Mouse (Mus musculus) WW6 (cell line): ENCODE results near the gene Tas2r140.

Experiments used
- DNase-seq: peaks from one replicate; pipeline ENCODE4 v3.0.0-alpha.2; 2013; ENCODE audit warnings: low read depth, low spot score

Tas2r140 gene

DNA sequence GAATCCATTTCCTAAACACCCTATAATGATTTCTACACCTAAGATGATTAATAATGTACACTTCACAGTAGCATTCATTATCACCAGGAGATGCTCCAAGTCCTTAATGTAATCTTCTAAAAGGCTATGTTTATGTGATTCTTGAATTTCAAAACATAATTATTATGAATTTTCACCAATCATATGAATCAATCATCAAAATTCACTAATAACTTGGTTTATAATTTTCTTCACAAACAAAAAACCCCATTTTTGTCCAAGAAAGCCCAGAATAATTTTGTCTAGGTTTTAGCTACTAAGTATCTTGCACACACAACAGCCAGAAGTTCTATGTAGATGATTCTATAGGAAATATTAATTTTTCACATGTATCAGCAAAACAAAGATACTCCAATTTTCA, at the start of gene Tas2r140:
TSS of gene Tas2r140 (minus strand) at position 101 of the 400 bp plus-strand sequence.
- DNase-seq = no peak

DNA sequence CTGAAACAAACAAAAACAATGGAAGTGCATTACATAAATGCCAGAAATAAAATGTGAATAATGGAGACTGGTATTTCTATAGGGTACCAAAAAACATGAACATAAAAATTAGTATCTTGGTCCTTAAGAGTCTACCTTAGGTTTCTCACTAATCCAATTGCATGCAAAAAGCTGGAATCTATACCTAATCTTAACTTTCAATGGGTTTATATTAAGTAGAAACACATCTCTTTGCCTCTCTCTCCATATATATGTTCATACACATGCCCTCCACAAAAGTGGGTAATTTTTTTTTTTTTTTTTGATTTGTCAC, 48.9 kb upstream of the Tas2r140 start, which contains the start of gene Smim10l1:
TSS of gene Smim10l1 (plus strand) at position 301 of the 313 bp plus-strand sequence.
- no peak for DNase-seq

DNA sequence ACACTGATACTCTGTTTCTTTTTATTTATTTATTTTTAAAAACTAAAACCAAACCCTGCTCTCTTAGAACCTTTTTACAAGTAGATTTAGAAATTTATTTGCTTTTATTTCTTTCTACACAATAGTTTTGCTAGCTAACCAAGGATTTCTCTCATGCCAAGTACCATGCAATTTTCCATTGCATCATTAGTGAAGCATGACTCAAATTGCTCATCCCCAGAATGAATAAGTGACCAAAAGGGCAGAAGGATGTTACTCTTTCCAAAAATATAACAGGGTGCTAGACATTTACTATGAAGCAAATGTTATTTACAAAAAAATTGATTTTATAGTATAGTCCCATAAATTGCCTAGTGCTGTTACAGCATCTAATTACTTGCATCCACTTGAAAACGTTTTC, 46.8 kb upstream of the Tas2r140 start:
- no peak for DNase-seq

GRCm38 (mm10) chr6:133092226-133092625, 36.6 kb upstream of the Tas2r140 start:
- DNase-seq = no peak

GRCm38 (mm10) chr6:133037001-133037400, 18.6 kb downstream of the Tas2r140 start, which contains the start of gene Tas2r103:
Gene Tas2r103 (minus strand): TSS chr6:133037101.
- DNase-seq = no peak
